Mouse (Mus musculus): ENCODE measurements at regions not wholly inside any gene's neighbourhood (a gene's known extent, or its start where the extent isn't known, plus 50 kb on each side); places are given as distances from the start of the nearest gene placed in this dataset.
"Not testable (repeated sequence)": the region's sequence is repeated elsewhere in the genome, so short reads cannot be mapped to it uniquely, and the experiment has no call there.

- Histone ChIP-seq H3K4me3 (ENCODE audit: low read depth, low read length) (no peak overlapping the region), H3K27ac (ENCODE audit: low read depth) (no peak overlapping the region), H3K4me2 (ENCODE audit: low read length) (no peak overlapping the region), H3K36me3 (ENCODE audit: control insufficient read depth, insufficient read depth, low read length) (no peaks in the 10 kb centered on the region), H3K27me3 (replicated peaks; ENCODE audit: control insufficient read depth, insufficient read depth, low read length) (no peaks in the 10 kb centered on the region), H3K9me3 (ENCODE audit: control insufficient read depth, low read length) (no peaks in the 10 kb centered on the region; the same call in 1 of the 2 replicates), H3K4me1 (replicated peaks; ENCODE audit: control insufficient read depth, insufficient read depth, low read length) (no peaks in the 10 kb centered on the region; the same call in 1 of the 2 replicates), H3K9ac (ENCODE audit: low read length) (no peak overlapping the region)
- DNase-seq (ENCODE audit: low spot score), result no peak
- ATAC-seq (replicated peaks; ENCODE audit: low FRiP score, low TSS enrichment, low read depth), result no peak
- 91% methylated on average over 18 of the region's 18 CpGs for WGBS
Measured at GRCm38 (mm10) chr2:168393341-168393740, 111.8 kb upstream of the Kcng1 start.

- H3K9me3 ChIP-seq (ENCODE audit: control insufficient read depth, low read length); H3K27me3 ChIP-seq (replicated peaks; ENCODE audit: control insufficient read depth, insufficient read depth, low read length); H3K36me3 ChIP-seq (ENCODE audit: control insufficient read depth, insufficient read depth, low read length); ATAC-seq (replicated peaks; ENCODE audit: low FRiP score, low TSS enrichment, low read depth); H3K27ac ChIP-seq (ENCODE audit: low read depth); H3K4me3 ChIP-seq (ENCODE audit: low read depth, low read length); H3K4me1 ChIP-seq (replicated peaks; ENCODE audit: control insufficient read depth, insufficient read depth, low read length); DNase-seq (ENCODE audit: low spot score); H3K4me2 ChIP-seq (ENCODE audit: low read length); H3K9ac ChIP-seq (ENCODE audit: low read length): not testable (repeated sequence)
- 75% methylated on average over 3 of the region's 3 CpGs for WGBS
Measured at GRCm38 (mm10) chr2:168392171-168392570, 110.6 kb upstream of the Kcng1 start.

- Histone ChIP-seq H3K4me2 (ENCODE audit: low read length) (no peak overlapping the region), H3K9me3 (ENCODE audit: control insufficient read depth, low read length) (0 out of 2 replicates have a peak, but pooled peaks cover 7% of the 10 kb centered on the region), H3K9ac (ENCODE audit: low read length) (no peak overlapping the region), H3K4me3 (ENCODE audit: low read depth, low read length) (no peak overlapping the region), H3K36me3 (ENCODE audit: control insufficient read depth, insufficient read depth, low read length) (no peaks in the 10 kb centered on the region), H3K4me1 (replicated peaks; ENCODE audit: control insufficient read depth, insufficient read depth, low read length) (no peaks in the 10 kb centered on the region), H3K27ac (ENCODE audit: low read depth) (no peak overlapping the region), H3K27me3 (replicated peaks; ENCODE audit: control insufficient read depth, insufficient read depth, low read length) (no peaks in the 10 kb centered on the region)
- ATAC-seq (replicated peaks; ENCODE audit: low FRiP score, low TSS enrichment, low read depth) (no peak), DNase-seq (ENCODE audit: low spot score) (no peak)
- WGBS, result 54% methylated on average over 5 of the region's 5 CpGs
Measured at GRCm38 (mm10) chr2:168380606-168381005, 99.1 kb upstream of the Kcng1 start.

- no peak overlapping the region for H3K9ac ChIP-seq (ENCODE audit: low read length)
- WGBS, result 93% methylated on average over 5 of the region's 5 CpGs
Measured at GRCm38 (mm10) chr2:168372356-168372755, 90.8 kb upstream of the Kcng1 start.

GRCm38 (mm10) chr2:168371245-168371644 lies 89.7 kb upstream of the Kcng1 start:
- Histone ChIP-seq H3K27ac (ENCODE audit: low read depth) (no peak overlapping the region), H3K9ac (ENCODE audit: low read length) (no peak overlapping the region), H3K4me3 (ENCODE audit: low read depth, low read length) (no peak overlapping the region), H3K4me1 (replicated peaks; ENCODE audit: control insufficient read depth, insufficient read depth, low read length) (0 out of 2 replicates have a peak, but pooled peaks cover 2% of the 10 kb centered on the region), H3K36me3 (ENCODE audit: control insufficient read depth, insufficient read depth, low read length) (no peaks in the 10 kb centered on the region), H3K9me3 (ENCODE audit: control insufficient read depth, low read length) (peaks cover 18% of the 10 kb centered on the region; the same call in 1 of the 2 replicates), H3K4me2 (ENCODE audit: low read length) (no peak overlapping the region), H3K27me3 (replicated peaks; ENCODE audit: control insufficient read depth, insufficient read depth, low read length) (no peaks in the 10 kb centered on the region)
- 10% methylated on average over 3 of the region's 3 CpGs for WGBS
- DNase-seq (ENCODE audit: low spot score), result no peak
- ATAC-seq (replicated peaks; ENCODE audit: low FRiP score, low TSS enrichment, low read depth), result no peak

More at GRCm38 (mm10) chr2:168372356-168372755, 90.8 kb upstream of the Kcng1 start:
- H3K36me3 ChIP-seq (ENCODE audit: control insufficient read depth, insufficient read depth, low read length), result no peaks in the 10 kb centered on the region
- H3K9me3 ChIP-seq (ENCODE audit: control insufficient read depth, low read length), result peaks cover 18% of the 10 kb centered on the region; the same call in 1 of the 2 replicates
- H3K27ac ChIP-seq (ENCODE audit: low read depth), result no peak overlapping the region
- H3K4me3 ChIP-seq (ENCODE audit: low read depth, low read length), result no peak overlapping the region
- ATAC-seq (replicated peaks; ENCODE audit: low FRiP score, low TSS enrichment, low read depth) (no peak), DNase-seq (ENCODE audit: low spot score) (no peak)
- no peak overlapping the region for H3K4me2 ChIP-seq (ENCODE audit: low read length)
- no peaks in the 10 kb centered on the region for H3K27me3 ChIP-seq (replicated peaks; ENCODE audit: control insufficient read depth, insufficient read depth, low read length)
- H3K4me1 ChIP-seq (replicated peaks; ENCODE audit: control insufficient read depth, insufficient read depth, low read length), result 0 out of 2 replicates have a peak, but pooled peaks cover 2% of the 10 kb centered on the region

GRCm38 (mm10) chr2:168359200-168359599 lies 77.7 kb upstream of the Kcng1 start:
- H3K27ac ChIP-seq (ENCODE audit: low read depth), result no peak overlapping the region

GRCm38 (mm10) chr2:168358551-168358950 lies 77.0 kb upstream of the Kcng1 start:
- Histone ChIP-seq H3K27me3 (replicated peaks; ENCODE audit: control insufficient read depth, insufficient read depth, low read length) (no peaks in the 10 kb centered on the region), H3K27ac (ENCODE audit: low read depth) (no peak overlapping the region), H3K4me2 (ENCODE audit: low read length) (no peak overlapping the region), H3K4me1 (replicated peaks; ENCODE audit: control insufficient read depth, insufficient read depth, low read length) (no peaks in the 10 kb centered on the region; the same call in 1 of the 2 replicates), H3K4me3 (ENCODE audit: low read depth, low read length) (no peak overlapping the region), H3K9me3 (ENCODE audit: control insufficient read depth, low read length) (no peaks in the 10 kb centered on the region), H3K9ac (ENCODE audit: low read length) (no peak overlapping the region), H3K36me3 (ENCODE audit: control insufficient read depth, insufficient read depth, low read length) (no peaks in the 10 kb centered on the region)
- 77% methylated on average over 6 of the region's 6 CpGs for WGBS
- DNase-seq (ENCODE audit: low spot score) (no peak), ATAC-seq (replicated peaks; ENCODE audit: low FRiP score, low TSS enrichment, low read depth) (no peak)

More at GRCm38 (mm10) chr2:168359200-168359599, 77.7 kb upstream of the Kcng1 start:
- H3K9me3 ChIP-seq (ENCODE audit: control insufficient read depth, low read length), result no peaks in the 10 kb centered on the region
- H3K9ac ChIP-seq (ENCODE audit: low read length), result no peak overlapping the region
- H3K4me1 ChIP-seq (replicated peaks; ENCODE audit: control insufficient read depth, insufficient read depth, low read length), result no peaks in the 10 kb centered on the region; the same call in 1 of the 2 replicates
- H3K27me3 ChIP-seq (replicated peaks; ENCODE audit: control insufficient read depth, insufficient read depth, low read length), result no peaks in the 10 kb centered on the region
- 60% methylated on average over 8 of the region's 8 CpGs for WGBS
- H3K4me3 ChIP-seq (ENCODE audit: low read depth, low read length), result no peak overlapping the region
- no peak overlapping the region for H3K4me2 ChIP-seq (ENCODE audit: low read length)
- DNase-seq (ENCODE audit: low spot score) (no peak), ATAC-seq (replicated peaks; ENCODE audit: low FRiP score, low TSS enrichment, low read depth) (no peak)
- no peaks in the 10 kb centered on the region for H3K36me3 ChIP-seq (ENCODE audit: control insufficient read depth, insufficient read depth, low read length)

- no peak for DNase-seq (ENCODE audit: low spot score)
- Histone ChIP-seq H3K9ac (ENCODE audit: low read length) (no peak overlapping the region), H3K27ac (ENCODE audit: low read depth) (no peak overlapping the region), H3K9me3 (ENCODE audit: control insufficient read depth, low read length) (no peaks in the 10 kb centered on the region), H3K27me3 (replicated peaks; ENCODE audit: control insufficient read depth, insufficient read depth, low read length) (no peaks in the 10 kb centered on the region), H3K4me1 (replicated peaks; ENCODE audit: control insufficient read depth, insufficient read depth, low read length) (no peaks in the 10 kb centered on the region; the same call in 1 of the 2 replicates), H3K4me3 (ENCODE audit: low read depth, low read length) (no peak overlapping the region), H3K4me2 (ENCODE audit: low read length) (no peak overlapping the region), H3K36me3 (ENCODE audit: control insufficient read depth, insufficient read depth, low read length) (no peaks in the 10 kb centered on the region)
- 86% methylated on average over 6 of the region's 6 CpGs for WGBS
- ATAC-seq (replicated peaks; ENCODE audit: low FRiP score, low TSS enrichment, low read depth), result no peak
Measured at GRCm38 (mm10) chr2:168357815-168358214, 76.3 kb upstream of the Kcng1 start.

GRCm38 (mm10) chr2:168354397-168354796 lies 72.9 kb upstream of the Kcng1 start:
- Histone ChIP-seq H3K36me3 (ENCODE audit: control insufficient read depth, insufficient read depth, low read length) (no peaks in the 10 kb centered on the region), H3K9ac (ENCODE audit: low read length) (no peak overlapping the region), H3K4me2 (ENCODE audit: low read length) (no peak overlapping the region), H3K9me3 (ENCODE audit: control insufficient read depth, low read length) (no peaks in the 10 kb centered on the region), H3K27ac (ENCODE audit: low read depth) (no peak overlapping the region), H3K4me3 (ENCODE audit: low read depth, low read length) (no peak overlapping the region), H3K4me1 (replicated peaks; ENCODE audit: control insufficient read depth, insufficient read depth, low read length) (peaks cover 3% of the 10 kb centered on the region), H3K27me3 (replicated peaks; ENCODE audit: control insufficient read depth, insufficient read depth, low read length) (no peaks in the 10 kb centered on the region)
- ATAC-seq (replicated peaks; ENCODE audit: low FRiP score, low TSS enrichment, low read depth) (no peak), DNase-seq (ENCODE audit: low spot score) (no peak)
- WGBS, result 64% methylated on average over 10 of the region's 10 CpGs

All from intestine, embryonic 14.5 days (tissue).